Mouse (Mus musculus): ENCODE measurements around the gene Fggy. TPM values are rescaled to one million over a fixed set of nuclear protein-coding genes. Genes with fewer than 3 reads are reported as not detected.

Fggy gene
- total RNA-seq, 2 experiments from 2014 or later, result 15.8 to 21.0 TPM

DNA sequence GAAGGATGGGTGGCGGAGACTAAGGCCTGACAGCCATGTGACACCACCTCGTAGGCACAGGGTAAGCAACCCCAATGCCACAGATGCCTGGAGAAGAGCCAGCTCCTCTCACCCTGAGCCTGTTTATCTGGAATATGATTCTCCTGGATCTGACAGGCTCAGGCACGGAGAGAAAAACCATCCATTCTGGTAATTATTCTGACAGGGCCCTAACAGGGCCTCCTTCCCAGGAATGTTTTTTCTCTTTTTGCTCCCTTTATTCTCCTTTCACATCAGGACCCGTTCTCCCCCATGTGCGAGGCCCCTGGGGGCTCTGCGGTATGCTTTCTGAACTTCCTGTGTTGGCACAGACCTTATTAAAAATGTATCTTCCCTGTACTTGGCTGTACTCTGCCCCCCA lies 94.7 kb downstream of the Fggy start:
- DNase-seq (ENCODE audit: low spot score in 2 of 2), result no peak
- intact Hi-C loops (cut with DNase I), result no loop called here

DNA sequence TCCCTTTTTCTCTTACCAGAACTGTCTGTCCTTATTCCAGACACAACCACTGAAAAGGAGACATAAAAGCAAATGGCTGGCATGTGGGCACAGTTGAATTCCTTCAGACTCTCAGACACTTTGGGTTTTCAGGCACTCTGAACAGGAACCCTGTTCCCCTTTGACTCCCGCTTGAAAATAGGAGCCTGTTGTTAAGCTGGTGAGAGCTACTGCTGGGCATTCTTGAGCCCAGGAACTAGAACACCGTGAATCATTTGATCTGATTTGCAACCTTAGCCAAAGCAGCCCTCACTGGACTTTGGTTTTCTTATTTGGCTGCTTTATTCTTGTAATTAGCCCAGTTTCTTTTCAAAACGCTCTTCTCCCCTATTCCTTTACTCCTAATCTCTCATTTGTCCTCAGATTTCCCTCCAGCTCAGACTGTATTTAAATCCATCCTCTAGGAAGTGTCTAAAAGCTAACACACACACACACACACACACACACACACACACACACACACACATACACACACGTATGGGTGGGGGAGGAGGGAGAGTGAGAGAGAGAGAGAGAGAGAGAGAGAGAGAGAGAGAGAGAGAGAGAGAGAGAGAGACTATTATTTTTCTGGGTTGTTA lies 96.1 kb downstream of the Fggy start:
- DNase-seq (ENCODE audit: low spot score in 2 of 2), result no peak
- intact Hi-C loops (cut with DNase I), result no loop called here

- DNase-seq (ENCODE audit: low spot score in 2 of 2), result no peak
- intact Hi-C loops (cut with DNase I), result no loop called here
Observed at GRCm38 (mm10) chr4:95653913-95654301, 96.6 kb downstream of the Fggy start.

- intact Hi-C loops (cut with DNase I), result no loop called here
- no peak for DNase-seq (ENCODE audit: low spot score in 2 of 2)
Observed at GRCm38 (mm10) chr4:95659024-95659423, 101.7 kb downstream of the Fggy start.

DNA sequence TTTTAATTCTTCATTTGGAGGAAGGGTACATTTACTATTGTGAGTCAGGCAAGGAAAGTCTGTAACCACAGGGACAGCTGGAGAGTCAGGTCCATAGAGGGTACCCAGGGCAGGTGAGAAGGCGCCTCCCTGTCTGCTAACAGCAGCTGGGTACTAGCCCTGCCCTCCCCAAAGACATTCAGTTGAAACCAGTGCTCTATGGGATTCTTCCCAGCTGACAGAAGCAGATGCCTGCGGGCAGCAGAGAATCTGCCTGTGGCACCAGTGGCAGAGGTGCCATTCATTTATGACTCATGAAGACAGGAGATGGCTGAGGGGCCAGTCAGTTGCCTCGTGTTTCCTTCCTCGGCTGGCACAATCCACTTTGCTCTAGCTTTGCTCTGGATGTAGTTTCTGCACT lies 106.3 kb downstream of the Fggy start:
- intact Hi-C loops (cut with DNase I), result no loop called here
- no peak for DNase-seq (ENCODE audit: low spot score in 2 of 2)

GRCm38 (mm10) chr4:95664327-95664726 lies 107.0 kb downstream of the Fggy start:
- intact Hi-C loops (cut with DNase I), result no loop called here
- no peak for DNase-seq (ENCODE audit: low spot score in 2 of 2)

DNA sequence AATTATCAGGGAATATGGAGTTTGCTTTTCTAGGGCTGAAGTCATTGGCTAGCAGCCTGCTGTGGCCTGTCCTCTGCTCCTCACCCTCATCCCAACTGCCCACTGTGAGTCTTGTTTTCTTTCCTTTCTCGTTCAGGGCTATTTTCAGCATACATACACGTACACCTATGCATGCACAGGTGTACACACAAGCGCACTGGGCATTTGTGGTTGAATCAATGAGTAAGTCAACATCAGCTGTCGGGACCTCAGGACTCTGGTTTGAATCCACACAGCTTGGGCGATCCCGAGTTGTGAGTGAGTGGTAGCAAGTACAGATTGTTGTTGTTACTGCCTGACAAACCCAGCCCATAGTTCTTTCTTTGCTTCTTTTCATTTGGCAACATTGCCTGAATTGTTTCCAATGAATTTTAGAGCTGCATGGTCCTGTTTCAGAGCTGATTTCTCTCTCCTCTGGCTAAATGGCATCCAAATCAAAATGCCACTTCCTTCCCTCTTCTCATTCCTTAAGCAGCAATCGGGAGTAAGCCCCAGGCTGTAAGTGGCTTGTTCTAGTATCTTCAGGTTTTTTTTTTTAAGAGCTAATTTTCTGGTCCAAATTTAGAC lies 109.1 kb downstream of the Fggy start:
- no peak for DNase-seq (ENCODE audit: low spot score in 2 of 2)
- intact Hi-C loops (cut with DNase I), result no loop called here

DNA sequence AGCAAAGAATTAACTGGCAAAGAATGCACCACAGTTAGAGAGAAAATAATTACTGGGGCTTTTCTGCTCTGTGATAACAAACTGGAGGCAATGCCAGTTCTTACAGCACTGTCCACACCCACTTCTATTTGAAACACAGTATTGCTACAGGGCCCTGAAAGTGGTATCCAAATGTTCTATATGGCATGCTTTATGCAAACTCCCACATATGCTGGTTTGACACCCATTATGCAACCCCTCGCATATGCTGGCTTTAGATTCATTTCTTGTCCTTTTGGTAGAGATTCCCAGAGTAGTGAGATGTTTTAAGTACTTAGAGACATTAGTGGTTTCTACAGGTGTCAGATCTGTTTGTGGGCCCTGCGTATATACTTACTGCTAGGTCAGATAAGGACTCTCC lies 109.6 kb downstream of the Fggy start:
- no peak for DNase-seq (ENCODE audit: low spot score in 2 of 2)

DNA sequence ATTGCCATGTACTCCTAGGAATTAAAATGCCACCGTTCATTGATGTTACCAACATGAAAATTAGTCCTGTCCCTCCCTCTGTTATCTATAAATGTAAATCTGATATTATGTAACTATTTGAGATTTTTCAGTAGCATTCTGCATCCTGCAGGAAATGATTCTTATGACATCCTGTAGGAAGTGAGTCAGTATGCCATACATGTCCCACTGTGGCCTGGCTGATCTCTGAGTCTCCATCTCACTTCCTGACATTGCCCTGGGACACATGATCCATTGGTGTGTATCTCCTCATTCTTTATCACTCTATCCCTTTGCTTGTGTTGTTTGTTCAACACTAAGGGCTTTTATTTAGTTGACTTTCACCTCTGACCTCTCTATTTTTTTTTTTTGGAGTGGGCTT lies 110.3 kb downstream of the Fggy start:
- intact Hi-C loops (cut with DNase I), result no loop called here
- no peak for DNase-seq (ENCODE audit: low spot score in 2 of 2)

More for the DNA sequence above, 109.6 kb downstream of the Fggy start:
- intact Hi-C loops (cut with DNase I), result no loop called here

GRCm38 (mm10) chr4:95668543-95668942 lies 111.2 kb downstream of the Fggy start:
- DNase-seq (ENCODE audit: low spot score in 2 of 2), result no peak
- intact Hi-C loops (cut with DNase I), result no loop called here

- intact Hi-C loops (cut with DNase I), result no loop called here
- DNase-seq (ENCODE audit: low spot score in 2 of 2), result no peak
Observed at GRCm38 (mm10) chr4:95669336-95669735, 112.0 kb downstream of the Fggy start.

GRCm38 (mm10) chr4:95670559-95670958 lies 113.3 kb downstream of the Fggy start:
- DNase-seq (ENCODE audit: low spot score in 2 of 2), result no peak
- intact Hi-C loops (cut with DNase I), result no loop called here

GRCm38 (mm10) chr4:95672039-95672438 lies 114.7 kb downstream of the Fggy start:
- DNase-seq (ENCODE audit: low spot score in 2 of 2), result no peak
- intact Hi-C loops (cut with DNase I), result no loop called here

- DNase-seq (ENCODE audit: low spot score in 2 of 2), result no peak
- intact Hi-C loops (cut with DNase I), result no loop called here
Observed at GRCm38 (mm10) chr4:95676390-95676789, 119.1 kb downstream of the Fggy start.

GRCm38 (mm10) chr4:95680756-95681449 lies 123.6 kb downstream of the Fggy start:
- DNase-seq (ENCODE audit: low spot score in 2 of 2), result no peak
- intact Hi-C loops (cut with DNase I), result no loop called here

- no peak for DNase-seq (ENCODE audit: low spot score in 2 of 2)
- intact Hi-C loops (cut with DNase I), result no loop called here
Observed at GRCm38 (mm10) chr4:95684522-95685080, 127.3 kb downstream of the Fggy start.

DNA sequence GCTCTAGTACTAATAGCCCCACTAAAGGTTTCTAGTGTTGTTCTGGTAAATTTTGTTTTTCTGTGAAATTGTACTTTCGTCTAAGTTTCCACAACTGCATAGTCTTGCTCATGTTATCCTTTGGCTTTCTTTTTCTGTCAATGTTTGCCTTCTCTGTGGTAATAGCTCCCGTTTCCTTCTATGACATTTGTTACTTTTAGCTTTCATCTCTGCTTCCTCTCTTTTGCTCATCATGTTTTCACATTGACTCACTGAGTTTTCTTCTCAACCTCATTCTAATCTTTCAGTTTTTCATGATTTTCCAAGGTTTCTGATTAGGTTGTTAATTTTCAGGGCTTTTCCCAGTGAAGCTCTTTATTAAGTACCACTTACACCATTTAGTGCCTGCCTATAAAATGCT lies 129.5 kb downstream of the Fggy start:
- DNase-seq (ENCODE audit: low spot score in 2 of 2), result no peak
- intact Hi-C loops (cut with DNase I), result no loop called here

GRCm38 (mm10) chr4:95687350-95687749 lies 130.0 kb downstream of the Fggy start:
- intact Hi-C loops (cut with DNase I), result no loop called here
- DNase-seq (ENCODE audit: low spot score in 2 of 2), result no peak

DNA sequence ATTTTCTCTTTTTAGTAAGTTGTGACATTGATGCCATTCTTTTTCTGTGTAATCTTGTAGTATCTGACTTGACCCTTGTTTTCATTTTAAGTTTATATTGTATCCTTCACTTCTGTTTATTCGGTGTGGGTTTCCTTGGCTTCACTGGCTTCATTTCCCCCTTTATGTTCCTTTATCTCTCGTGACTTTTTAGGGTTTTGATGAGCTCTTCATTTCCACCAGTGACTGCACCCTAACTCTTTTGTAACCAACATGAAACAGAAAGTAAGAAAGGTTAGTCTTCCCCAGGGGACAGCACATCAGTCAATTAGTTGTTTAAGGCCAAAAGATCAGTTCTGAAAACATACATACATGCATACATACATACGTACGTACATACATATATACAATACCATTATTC lies 130.9 kb downstream of the Fggy start:
- DNase-seq (ENCODE audit: low spot score in 2 of 2), result no peak
- intact Hi-C loops (cut with DNase I), result no loop called here

DNA sequence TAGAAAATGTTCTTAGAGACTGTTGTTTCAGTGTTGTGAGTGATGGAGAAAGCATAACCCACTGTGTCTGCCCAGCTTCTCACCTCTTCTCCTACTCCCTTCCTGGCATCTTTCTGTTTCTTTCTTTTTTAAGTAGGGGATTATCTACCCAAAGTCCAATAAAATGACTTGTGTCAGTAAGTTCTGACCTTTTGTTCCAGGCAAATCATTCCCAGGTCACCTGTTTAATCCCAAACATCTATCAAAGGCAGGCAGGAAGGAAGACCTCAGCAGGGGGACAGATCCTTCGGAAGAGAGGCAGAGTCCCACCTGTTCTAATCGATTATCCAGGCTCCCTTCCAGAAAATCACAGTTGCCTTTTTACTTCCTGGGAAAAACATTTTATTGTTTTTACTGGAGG lies 143.1 kb downstream of the Fggy start:
- intact Hi-C loops (cut with DNase I), result no loop called here
- no peak for DNase-seq (ENCODE audit: low spot score in 2 of 2)
